In the genomic region with DNA sequence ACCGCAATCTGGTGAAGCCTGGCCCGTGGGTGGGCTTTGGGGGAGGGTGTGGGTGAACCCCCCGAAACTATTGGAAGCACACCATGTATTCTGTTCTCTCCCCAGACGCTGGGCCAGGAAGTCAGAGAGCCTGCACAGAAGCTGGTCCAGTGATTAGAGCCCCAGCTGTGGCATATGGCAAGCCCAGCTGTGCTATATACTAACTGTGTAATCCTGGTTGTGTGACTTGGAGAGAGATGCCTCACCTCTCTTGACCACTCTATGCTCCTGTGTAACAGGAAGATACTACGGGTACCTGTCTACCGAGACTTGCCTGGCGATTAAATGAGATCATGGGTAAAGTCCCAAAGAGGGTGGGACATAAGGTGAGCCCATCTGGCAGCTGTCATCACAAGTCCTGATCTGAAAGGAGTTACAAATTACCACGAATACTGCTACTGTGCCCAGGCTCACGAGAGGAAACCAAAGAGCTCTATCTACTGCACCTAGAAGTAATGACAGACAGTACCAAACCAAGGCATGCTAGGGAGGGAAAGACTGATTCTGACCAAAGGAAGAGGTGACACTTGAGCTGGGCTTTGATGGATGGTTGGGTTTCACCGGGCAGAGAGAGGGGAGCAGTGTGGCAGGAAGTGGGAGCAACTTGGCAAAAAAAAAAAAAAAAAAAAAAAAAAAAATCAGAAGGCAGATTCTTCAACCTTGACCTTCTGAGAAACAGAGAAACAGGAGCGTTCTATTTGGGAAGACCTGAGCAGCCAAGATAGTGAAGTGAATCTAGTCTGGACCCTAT, we compare ENCODE assay signal across 8 mouse cellular contexts. TPM values are rescaled to one million over a fixed set of nuclear protein-coding genes. Genes with fewer than 3 reads are reported as not detected.
A peak's percentile ranks its signal among the peaks of the same experiment; 100 is the strongest.
DNase-seq lines count a peak whose midpoint lies in the region; ATAC-seq and TF ChIP-seq lines count a peak whose summit lies in the region.

No protein-coding gene starts in this region.

- ATAC-seq in cerebellum, adult (ENCODE audit: insufficient number of reproducible peaks, low FRiP score, low TSS enrichment) = no peak; the same call in 1 of the 2 replicates

- H3K27ac ChIP-seq in cerebellum, adult 2 months (ENCODE audit: insufficient read depth, low read length) = peak overlapping the region; percentile 97
- H3K27ac ChIP-seq in thymus, adult 2 months (ENCODE audit: control insufficient read depth, insufficient read depth, low read length) = no peak overlapping the region

- no peak for TF ChIP-seq POLR2A in cerebellum, adult 2 months (IDR thresholded peaks at IDR 0.05; ENCODE audit: borderline replicate concordance, insufficient read depth, low read length)
- no peak for TF ChIP-seq POLR2A in thymus, adult 2 months (IDR thresholded peaks at IDR 0.05; ENCODE audit: control insufficient read depth, extremely low read depth, insufficient read depth, low read length, poor library complexity)

- peak; percentile 33 to 35 for DNase-seq in cerebellum, adult 2 months
- no peak for DNase-seq in thymus, adult 2 months
- no peak for DNase-seq in thymus, postnatal 14 days
- peak; percentile 81 for DNase-seq in induced T-regulatory cell, adult 2 months (ENCODE audit: low read depth)
- peak; percentile 56 for DNase-seq in naive thymus-derived CD4-positive, alpha-beta T cell, adult 2 months (ENCODE audit: low read depth)
- DNase-seq in cerebellum, postnatal 10 days = no peak
- DNase-seq in ovary, postnatal 36 days (ENCODE audit: low spot score) = no peak

- WGBS in cerebellum, adult 2 months = 17% methylated on average over 11 of the region's 11 CpGs
- WGBS in thymus, adult 2 months = 3% methylated on average over 11 of the region's 11 CpGs

- no peaks in the 10 kb centered on the region for H3K36me3 ChIP-seq in thymus, adult 2 months (ENCODE audit: control insufficient read depth, insufficient read depth, low read length)

- H3K27me3 ChIP-seq in cerebellum, adult 2 months (ENCODE audit: control insufficient read depth, insufficient read depth, low read length) = no peaks in the 10 kb centered on the region
- H3K27me3 ChIP-seq in thymus, adult 2 months (ENCODE audit: control insufficient read depth, insufficient read depth, low read length) = no peaks in the 10 kb centered on the region

- peaks cover 9% of the 10 kb centered on the region for H3K4me1 ChIP-seq in cerebellum, adult 2 months (ENCODE audit: control insufficient read depth, insufficient read depth, low read length)
- H3K4me1 ChIP-seq in thymus, adult 2 months (replicated peaks; ENCODE audit: control insufficient read depth, insufficient read depth, low read length) = peaks cover 28% of the 10 kb centered on the region

- peak overlapping the region; percentile 75 for H3K4me3 ChIP-seq in cerebellum, adult 2 months (replicated peaks; ENCODE audit: insufficient read depth, low read depth, low read length)
- H3K4me3 ChIP-seq in thymus, adult 2 months (ENCODE audit: control insufficient read depth, insufficient read depth, low read length) = peak overlapping the region; percentile 48

- TF ChIP-seq CTCF in cerebellum, adult 2 months (IDR thresholded peaks at IDR 0.05; ENCODE audit: borderline replicate concordance, insufficient read depth, low read depth, low read length) = no peak
- TF ChIP-seq CTCF in thymus, adult 2 months (IDR thresholded peaks at IDR 0.05; ENCODE audit: borderline replicate concordance, control insufficient read depth, extremely low read depth, insufficient read depth, low read length, poor library complexity) = no peak

RNA-seq across cellular contexts. Expression of gene Ptprj, which starts 0.8 kb away (rescaled TPM):
- 25.6 and 26.6 TPM in 2 replicates for polyA plus RNA-seq in cerebellum, adult 2 months (2012; rRNA removed)
- 5.0 and 6.5 TPM in 2 replicates for polyA plus RNA-seq in thymus, adult 2 months (2012; rRNA removed)

Comparison
In these comparisons a context has a peak if more than half of its experiments do, and no peak if none do; other contexts are left out.
1. DNase-seq: peak in cerebellum, adult 2 months (2 of 2), induced T-regulatory cell, adult 2 months (single experiment) and naive thymus-derived CD4-positive, alpha-beta T cell, adult 2 months (single experiment); none in thymus, adult 2 months (single experiment), thymus, postnatal 14 days (single experiment), cerebellum, postnatal 10 days (0 of 2) and ovary, postnatal 36 days (single experiment).